Mouse (Mus musculus): ENCODE data around the gene Ap3b2. TPM values are rescaled to one million over a fixed set of nuclear protein-coding genes. Genes with fewer than 3 reads are reported as not detected.
"Not testable (repeated sequence)": the region's sequence is repeated elsewhere in the genome, so short reads cannot be mapped to it uniquely, and the experiment has no call there.

The Ap3b2 gene
- not detected for polyA plus RNA-seq (2017; shearing (Covaris generic))

GRCm38 (mm10) chr7:81493331-81494021 is at the start of gene Ap3b2:
Ap3b2 (minus strand) TSS chr7:81493925.
- no peak for ATAC-seq

DNA sequence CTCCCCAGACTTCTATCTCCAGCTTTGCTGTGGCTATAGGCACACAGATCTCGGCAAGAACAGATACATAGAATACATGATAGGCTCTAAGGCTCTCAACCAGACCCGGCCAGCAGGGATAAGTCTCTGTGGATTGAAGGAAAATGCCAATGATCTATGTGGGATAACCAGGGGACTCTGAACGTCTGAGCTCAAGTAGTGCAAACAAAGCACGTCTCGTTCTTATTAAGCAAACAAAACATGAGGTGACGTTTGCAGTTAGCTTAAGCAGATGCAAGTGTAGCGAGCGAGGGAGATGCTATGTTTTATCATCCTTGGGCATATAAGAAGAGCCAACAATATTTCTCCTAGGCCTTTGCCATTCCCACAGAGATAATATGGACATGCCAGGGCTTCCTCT is 49.2 kb upstream of the Ap3b2 start:
- ATAC-seq = no peak

DNA sequence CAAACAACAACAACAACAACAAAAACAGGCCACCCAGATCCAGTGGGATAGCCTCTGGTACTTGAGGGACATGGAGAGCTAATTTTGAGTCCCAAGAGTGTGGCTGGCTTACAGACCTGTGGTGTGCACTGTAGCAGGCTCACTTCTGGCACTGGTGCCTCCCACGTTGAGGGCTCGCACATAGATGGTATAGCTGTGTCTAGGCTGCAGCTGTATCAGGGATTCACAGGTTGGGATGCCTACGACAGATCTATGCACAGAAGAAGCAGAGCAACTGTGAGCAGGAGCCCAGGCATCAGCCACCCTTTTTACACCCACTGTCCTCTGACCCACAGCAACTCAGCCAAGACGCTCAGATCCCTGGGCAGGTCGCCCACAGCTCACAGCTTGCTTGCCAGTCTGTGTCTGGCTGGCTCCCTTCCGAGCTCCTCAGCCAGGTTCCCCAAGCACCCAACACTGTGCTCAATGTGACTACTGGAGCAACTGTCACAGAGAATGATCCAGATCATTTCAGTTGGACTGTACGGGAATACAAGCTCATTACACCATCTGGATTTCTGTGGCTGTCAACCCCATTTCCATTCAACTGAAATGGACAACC is 48.3 kb upstream of the Ap3b2 start:
- ATAC-seq = no peak

DNA sequence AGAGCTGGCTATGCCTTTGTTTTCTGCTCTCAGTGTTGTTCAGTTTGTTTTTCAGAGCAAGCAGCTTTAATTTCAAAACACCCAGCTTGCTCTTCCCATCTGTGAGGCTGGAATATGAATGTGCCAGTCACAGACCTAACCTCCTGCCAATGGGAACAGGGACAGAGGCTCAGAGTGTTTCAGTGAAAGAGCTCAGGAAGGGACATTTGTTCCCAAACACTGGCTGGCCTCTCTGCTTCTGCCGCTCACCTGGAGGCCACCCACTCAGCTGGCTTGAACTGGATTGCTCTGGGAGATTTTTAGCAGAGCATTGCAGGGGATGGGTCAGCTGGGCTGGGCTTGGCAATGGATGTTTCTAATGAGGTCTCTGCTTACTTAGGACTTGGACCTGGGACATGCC is 47.3 kb upstream of the Ap3b2 start:
- ATAC-seq = no peak

DNA sequence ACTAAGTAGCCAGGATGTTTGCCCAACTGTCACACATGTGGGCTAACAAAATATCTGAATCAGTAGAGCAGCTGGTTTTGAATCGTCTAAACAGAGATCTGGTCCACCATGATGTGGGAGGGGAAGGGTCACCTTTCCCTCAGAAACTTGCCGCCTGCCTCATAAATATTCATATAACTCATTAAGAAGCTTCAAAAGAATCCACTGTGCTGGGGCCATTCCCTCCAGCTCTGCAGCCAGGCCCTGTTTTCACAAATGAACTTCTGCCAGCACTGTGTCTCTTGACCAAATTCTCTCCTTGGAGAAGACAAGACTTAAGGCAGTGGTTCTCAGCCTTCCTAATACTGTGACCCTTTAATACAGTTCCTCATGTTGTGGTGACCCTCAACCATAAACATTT is 45.8 kb upstream of the Ap3b2 start:
- ATAC-seq = no peak

- ATAC-seq = peak; percentile 81
Measured at GRCm38 (mm10) chr7:81538070-81538675, 44.4 kb upstream of the Ap3b2 start.

DNA sequence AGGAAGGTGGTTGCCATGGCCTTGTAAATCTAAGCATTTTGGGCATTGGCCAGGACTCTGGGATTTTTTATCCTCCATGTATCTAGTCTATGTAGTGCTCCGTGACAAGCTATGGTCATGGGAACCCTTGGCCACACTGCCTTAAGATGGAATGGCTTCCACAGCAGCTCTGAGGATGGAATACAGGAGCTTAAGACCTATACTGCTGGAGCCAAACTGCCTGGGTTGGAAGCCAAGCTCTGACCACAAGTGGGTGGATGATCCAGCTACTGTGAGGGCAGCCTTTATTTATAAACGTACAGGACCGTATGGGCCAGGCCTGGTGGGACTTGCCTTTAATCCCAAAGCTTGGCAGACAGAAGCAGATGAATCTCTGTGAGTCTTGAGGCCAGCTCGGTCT is 42.8 kb upstream of the Ap3b2 start:
- no peak for ATAC-seq

- no peak for ATAC-seq
Measured at GRCm38 (mm10) chr7:81531462-81531861, 37.7 kb upstream of the Ap3b2 start.

DNA sequence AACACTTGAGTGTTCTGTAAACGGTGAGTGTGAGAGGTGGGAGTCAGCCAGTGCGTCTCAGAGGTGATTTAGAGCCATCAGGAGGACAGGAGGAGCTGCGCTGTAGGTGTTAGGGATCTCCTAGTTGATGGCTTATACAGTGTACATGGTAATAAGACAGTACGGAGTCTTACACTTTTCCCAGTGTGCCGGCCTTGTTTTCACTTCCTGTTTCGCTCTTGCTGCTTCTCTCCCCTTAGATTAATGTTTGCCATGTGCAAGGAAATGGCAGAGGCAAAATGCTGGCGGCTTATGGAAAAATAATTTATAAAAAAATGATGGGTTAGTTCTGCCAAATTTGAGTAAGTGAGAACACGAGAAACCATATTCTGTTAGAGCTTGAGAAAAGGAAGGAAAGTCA is 35.2 kb upstream of the Ap3b2 start:
- ATAC-seq = no peak

GRCm38 (mm10) chr7:81523663-81524017 is 29.9 kb upstream of the Ap3b2 start:
- ATAC-seq = peak; percentile 42

DNA sequence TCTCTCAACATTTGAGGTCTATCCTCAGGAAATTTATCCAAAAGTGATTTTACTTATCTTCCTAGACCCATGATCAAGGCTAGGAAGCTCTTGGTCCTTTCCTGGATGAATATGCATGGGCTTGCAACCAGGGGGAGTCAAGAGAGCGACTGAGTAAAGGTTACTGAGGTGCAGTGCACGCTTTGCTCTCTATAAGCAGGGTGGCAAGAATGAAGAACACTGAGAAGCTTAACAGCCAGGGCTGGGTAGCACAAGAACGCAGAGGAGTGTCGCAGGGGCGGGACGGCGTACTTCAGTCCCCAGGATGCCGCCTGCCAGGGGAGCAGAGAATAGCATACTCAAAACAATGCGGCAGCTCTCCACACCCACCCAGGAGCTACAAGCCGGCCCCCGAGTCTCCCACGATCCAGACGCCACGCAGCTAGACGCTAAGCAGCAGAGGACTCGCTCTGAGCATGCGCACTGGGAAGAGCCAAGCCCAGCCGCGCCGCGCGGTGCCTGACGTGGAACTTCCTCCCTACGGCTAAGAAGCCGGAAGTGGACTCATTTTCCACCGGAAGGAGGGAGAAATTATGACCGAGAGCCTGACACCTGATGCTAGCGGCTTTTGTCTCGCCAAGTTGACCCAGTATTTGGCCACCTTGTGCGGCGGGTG is 29.4 kb upstream of the Ap3b2 start:
- peak; percentile 95 for ATAC-seq

GRCm38 (mm10) chr7:81516154-81517030 is 22.7 kb upstream of the Ap3b2 start:
- ATAC-seq = no peak

GRCm38 (mm10) chr7:81514906-81515590 is 21.3 kb upstream of the Ap3b2 start:
- ATAC-seq = no peak

DNA sequence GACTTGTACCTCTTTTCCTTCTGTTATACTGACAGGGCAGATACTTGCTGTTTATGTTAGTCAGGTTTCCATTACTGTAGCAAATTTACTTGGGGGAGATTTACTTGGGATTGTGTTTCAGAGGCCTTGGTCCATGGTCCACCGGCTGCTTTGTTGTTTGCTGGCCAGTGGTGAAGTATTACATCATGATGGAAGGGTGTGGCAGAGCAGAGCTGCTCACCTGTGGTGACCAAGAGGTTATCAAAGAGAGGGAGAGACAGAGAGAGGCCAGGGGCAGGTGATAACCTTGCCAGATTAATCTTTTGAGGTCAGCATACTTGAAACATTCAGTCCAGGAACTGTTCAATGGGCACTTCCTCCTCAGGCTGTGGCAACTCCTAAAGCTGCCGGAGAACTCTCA is 7.3 kb upstream of the Ap3b2 start:
- no peak for ATAC-seq

- ATAC-seq = no peak
Measured at GRCm38 (mm10) chr7:81498181-81498580, 4.5 kb upstream of the Ap3b2 start, which contains the start of gene BC048679. BC048679 (minus strand) TSS chr7:81498281.

- ATAC-seq = no peak
Measured at GRCm38 (mm10) chr7:81497171-81497570, 3.4 kb upstream of the Ap3b2 start.

GRCm38 (mm10) chr7:81492628-81493027 is 1.1 kb downstream of the Ap3b2 start:
- ATAC-seq = no peak

- ATAC-seq = no peak
Measured at GRCm38 (mm10) chr7:81489649-81490048, 4.1 kb downstream of the Ap3b2 start.

DNA sequence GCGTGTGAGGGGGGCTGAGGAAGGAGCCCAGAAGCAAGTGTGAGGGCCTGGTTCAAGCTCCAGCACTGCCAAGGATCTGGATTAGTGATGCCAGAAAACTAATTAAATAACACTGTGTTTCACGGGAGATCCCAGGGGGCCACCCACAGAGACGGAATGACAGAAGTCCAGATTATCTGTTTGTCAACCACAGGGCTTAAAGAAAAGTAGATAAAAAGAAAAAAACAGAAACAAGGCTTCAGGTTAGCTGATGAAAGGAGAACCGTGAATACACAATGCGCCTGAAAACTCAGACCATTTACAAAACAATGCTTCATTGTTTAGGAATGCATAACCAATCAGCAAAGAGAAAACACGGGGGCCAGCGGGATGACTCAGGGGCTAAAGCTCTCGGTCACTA is 12.9 kb downstream of the Ap3b2 start:
- ATAC-seq = no peak

- no peak for ATAC-seq
Measured at GRCm38 (mm10) chr7:81479531-81480090, 14.1 kb downstream of the Ap3b2 start.

- ATAC-seq = not testable (repeated sequence)
Measured at GRCm38 (mm10) chr7:81478261-81478660, 15.5 kb downstream of the Ap3b2 start.

DNA sequence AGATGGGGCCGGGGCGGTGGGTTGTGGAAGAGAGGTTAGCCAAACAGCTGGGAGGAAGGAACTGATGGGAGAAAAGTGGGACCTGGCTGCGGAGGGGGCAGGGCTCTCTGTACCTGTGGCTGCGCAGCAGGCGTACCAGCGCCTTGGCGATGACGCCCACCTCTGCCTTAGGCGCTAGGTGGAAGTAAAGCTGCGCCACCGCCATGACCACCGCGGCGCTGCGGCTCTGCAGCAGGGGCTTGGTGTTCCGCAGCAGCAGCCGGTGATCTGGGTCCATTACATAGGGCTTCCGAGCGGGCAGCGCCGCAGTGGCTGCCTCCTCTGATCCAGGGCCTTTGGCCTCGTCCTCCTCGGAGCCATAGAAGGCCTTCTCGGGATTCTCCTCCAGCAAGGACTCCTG is 16.9 kb downstream of the Ap3b2 start:
- ATAC-seq = no peak
